Mouse (Mus musculus) regulatory T cell (primary cell): ENCODE data around the gene Cdk5rap3.

Experiments used
- in situ Hi-C: fragments of 300-600 bp; cut with MboI, MseI; formaldehyde crosslinking; loops from one replicate; pipeline ENCODE4 v1.15.1; 2025; ENCODE audit warnings: high pct_unique_total_duplicates

The Cdk5rap3 gene

GRCm38 (mm10) chr11:96899449-96900306 is 16.6 kb downstream of the Cdk5rap3 start:
- in situ Hi-C loops, result no loop called here

- in situ Hi-C loops, result no loop called here
Measured at GRCm38 (mm10) chr11:96895886-96896285, 20.4 kb downstream of the Cdk5rap3 start.

GRCm38 (mm10) chr11:96893203-96893842 is 23.0 kb downstream of the Cdk5rap3 start:
- in situ Hi-C loops, result no loop called here

- in situ Hi-C loops, result no loop called here
Measured at GRCm38 (mm10) chr11:96891784-96892527, 24.3 kb downstream of the Cdk5rap3 start.

GRCm38 (mm10) chr11:96886942-96887546 is 29.3 kb downstream of the Cdk5rap3 start:
- in situ Hi-C loops, result no loop called here

- in situ Hi-C loops, result no loop called here
Measured at GRCm38 (mm10) chr11:96885901-96886340, 30.4 kb downstream of the Cdk5rap3 start.

GRCm38 (mm10) chr11:96880296-96880695 is 36.0 kb downstream of the Cdk5rap3 start:
- in situ Hi-C loops, result no loop called here

GRCm38 (mm10) chr11:96879359-96879758 is 36.9 kb downstream of the Cdk5rap3 start:
- in situ Hi-C loops, result no loop called here

GRCm38 (mm10) chr11:96878715-96879114 is 37.6 kb downstream of the Cdk5rap3 start:
- in situ Hi-C loops, result no loop called here

- in situ Hi-C loops, result no loop called here
Measured at GRCm38 (mm10) chr11:96877071-96877470, 39.2 kb downstream of the Cdk5rap3 start.

- in situ Hi-C loops, result no loop called here
Measured at GRCm38 (mm10) chr11:96876300-96877040, 39.8 kb downstream of the Cdk5rap3 start.

GRCm38 (mm10) chr11:96875745-96876144 is 40.6 kb downstream of the Cdk5rap3 start:
- in situ Hi-C loops, result no loop called here

- in situ Hi-C loops, result no loop called here
Measured at GRCm38 (mm10) chr11:96875270-96875669, 41.0 kb downstream of the Cdk5rap3 start.

GRCm38 (mm10) chr11:96873601-96874140 is 42.6 kb downstream of the Cdk5rap3 start:
- in situ Hi-C loops, result loop anchor here (25.0 kb wide), 1 partner anchor 311 kb away; no protein-coding TSS in a partner anchor

- in situ Hi-C loops, result loop anchor here (25.0 kb wide), 1 partner anchor 310 kb away; no protein-coding TSS in a partner anchor
Measured at GRCm38 (mm10) chr11:96872441-96873379, 43.6 kb downstream of the Cdk5rap3 start.

GRCm38 (mm10) chr11:96867149-96867548 is 49.1 kb downstream of the Cdk5rap3 start:
- in situ Hi-C loops, result loop anchor here (10.0 to 25.0 kb wide), 2 partner anchors 112 to 305 kb away; no protein-coding TSS in a partner anchor

- in situ Hi-C loops, result loop anchor here (10.0 to 25.0 kb wide), 2 partner anchors 109 to 301 kb away; no protein-coding TSS in a partner anchor
Measured at GRCm38 (mm10) chr11:96863206-96863995, 52.9 kb downstream of the Cdk5rap3 start.

GRCm38 (mm10) chr11:96862534-96862933 is 53.8 kb downstream of the Cdk5rap3 start:
- in situ Hi-C loops, result loop anchor here (10.0 to 25.0 kb wide), 2 partner anchors 108 to 300 kb away; no protein-coding TSS in a partner anchor
